Mouse (Mus musculus): ENCODE results near the gene Bcl9l.

Gene Bcl9l

DNA sequence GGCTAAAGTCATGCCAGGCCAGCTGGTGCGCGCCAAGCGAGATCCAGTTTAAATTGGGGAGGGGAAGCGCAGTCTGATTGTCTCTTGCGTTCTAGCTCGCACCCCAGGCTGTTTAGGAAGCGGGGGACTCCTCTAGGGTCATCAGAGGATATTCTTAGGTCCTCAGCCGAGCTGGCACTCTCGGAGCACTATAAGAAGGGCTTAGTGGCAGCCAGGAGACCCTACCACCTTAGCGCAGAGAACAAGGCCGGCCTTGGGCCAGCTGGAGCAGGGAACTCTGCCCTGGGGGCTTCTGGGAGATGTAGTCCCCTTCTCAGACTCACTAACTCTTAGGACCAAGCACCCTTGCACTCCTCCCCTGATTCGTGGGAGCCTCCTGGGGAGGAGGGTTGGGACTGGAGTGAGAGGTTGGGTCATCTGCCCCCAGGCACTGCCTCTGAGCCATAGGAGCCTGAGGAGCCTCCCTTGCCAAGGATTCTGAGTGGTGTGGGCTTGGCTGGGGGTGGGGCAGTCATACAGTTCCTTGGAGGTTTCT, 952 bp downstream of the Bcl9l start:
- peak; percentile 90 for DNase-seq (ENCODE audit: low spot score)

- peak; percentile 51 for DNase-seq (ENCODE audit: low spot score)
These were observed 1.9 kb downstream of the Bcl9l start for GRCm38 (mm10) chr9:44484311-44485104.

GRCm38 (mm10) chr9:44485105-44485515, 2.5 kb downstream of the Bcl9l start:
- DNase-seq (ENCODE audit: low spot score) = no peak

GRCm38 (mm10) chr9:44485516-44486161, 3.0 kb downstream of the Bcl9l start:
- no peak for DNase-seq (ENCODE audit: low spot score)

- peak; percentile 83 for DNase-seq (ENCODE audit: low spot score)
These were observed 3.7 kb downstream of the Bcl9l start for GRCm38 (mm10) chr9:44486335-44486734.

- peak; percentile 80 for DNase-seq (ENCODE audit: low spot score)
These were observed 4.3 kb downstream of the Bcl9l start for GRCm38 (mm10) chr9:44486741-44487421.

DNA sequence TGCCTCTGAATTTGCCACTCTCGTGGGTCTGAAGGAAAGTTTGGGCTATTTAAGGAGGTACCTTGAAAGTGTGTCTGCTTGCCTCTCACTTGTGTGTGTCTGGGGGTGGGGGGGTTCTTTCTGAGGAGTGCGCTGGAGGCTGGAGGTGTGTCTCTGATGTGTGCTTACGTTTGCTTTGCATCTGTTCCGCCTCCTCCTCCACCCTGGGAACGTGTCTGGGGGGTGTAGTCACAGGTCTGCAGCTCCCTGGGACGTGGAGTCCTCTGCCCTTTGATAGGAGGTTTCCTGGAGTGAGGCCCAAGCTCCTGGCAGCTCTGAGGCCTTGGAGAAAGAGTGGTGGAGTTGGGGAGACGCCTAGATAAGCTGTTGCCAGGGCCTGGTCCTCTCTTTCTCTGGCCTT, 4.8 kb downstream of the Bcl9l start:
- DNase-seq (ENCODE audit: low spot score) = peak; percentile 78

- DNase-seq (ENCODE audit: low spot score) = peak; percentile 94
These were observed 5.8 kb downstream of the Bcl9l start for GRCm38 (mm10) chr9:44488416-44488815.

- peak; percentile 98 for DNase-seq (ENCODE audit: low spot score)
These were observed 6.3 kb downstream of the Bcl9l start for GRCm38 (mm10) chr9:44488855-44489381.

DNA sequence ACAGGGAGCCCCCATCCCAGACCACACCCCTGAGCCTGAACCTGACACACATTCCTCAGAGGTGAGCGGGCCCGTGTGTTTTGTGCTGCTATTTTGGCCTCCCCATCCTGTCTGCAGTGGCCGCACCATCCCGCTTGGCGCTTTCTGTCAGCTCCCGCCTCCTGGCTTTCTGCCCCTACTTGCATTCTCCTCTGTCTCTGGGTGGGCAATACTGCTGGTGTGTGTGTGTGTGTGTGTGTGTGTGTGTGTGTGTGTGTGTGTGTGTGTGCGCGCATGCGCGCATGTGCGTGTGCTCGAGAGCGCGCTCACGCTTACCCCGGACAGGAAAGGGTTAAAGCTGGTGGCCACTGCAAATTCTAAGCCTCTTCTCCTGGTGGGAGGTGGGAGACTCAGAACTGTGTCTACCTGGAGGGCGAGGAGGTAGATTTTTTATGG, 7.0 kb downstream of the Bcl9l start:
- DNase-seq (ENCODE audit: low spot score) = peak; percentile 47

DNA sequence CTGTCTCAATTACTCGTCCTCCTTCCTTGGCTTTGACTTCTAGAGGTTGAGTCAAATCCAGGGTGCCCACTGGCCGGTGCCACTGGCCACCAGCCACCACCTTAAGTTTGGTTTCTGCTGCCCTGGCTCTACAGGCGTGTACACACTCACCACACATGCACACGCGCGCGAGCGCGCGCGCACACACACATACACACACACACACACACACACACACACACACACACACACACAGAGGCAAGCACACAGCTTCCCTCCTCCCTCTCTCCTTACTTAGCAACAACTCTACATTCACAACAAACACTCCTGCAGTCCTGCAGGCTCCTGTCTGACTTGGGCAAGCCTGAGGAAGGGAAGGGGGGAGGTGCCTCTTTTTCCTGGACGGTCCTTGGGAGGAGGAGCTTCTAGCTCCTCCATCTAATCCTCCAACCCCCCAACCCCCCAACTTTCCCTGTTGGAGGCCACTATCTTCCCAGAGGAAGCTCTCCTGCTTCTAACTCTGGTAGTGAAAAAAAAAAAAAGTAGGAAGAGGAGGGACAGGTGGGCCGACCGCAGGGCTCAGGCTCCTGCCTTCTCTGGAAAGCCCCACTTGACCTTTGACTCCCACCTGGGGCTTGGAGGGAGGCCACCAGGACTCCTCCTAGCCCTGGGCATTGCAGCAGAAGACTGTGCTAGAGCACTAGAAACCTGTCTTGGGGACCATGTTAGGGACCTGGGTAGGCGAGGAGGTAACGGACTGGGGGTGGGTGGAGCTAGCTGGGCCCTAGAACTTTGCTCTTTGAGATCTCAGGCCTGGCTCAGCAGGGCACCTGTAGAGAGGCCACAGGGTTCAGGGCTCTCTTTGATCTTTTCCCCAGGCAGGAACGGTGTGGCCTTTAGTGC, 7.7 kb downstream of the Bcl9l start:
- DNase-seq (ENCODE audit: low spot score) = peak; percentile 60

- DNase-seq (ENCODE audit: low spot score) = no peak
These were observed 8.7 kb downstream of the Bcl9l start for GRCm38 (mm10) chr9:44491351-44491750.

GRCm38 (mm10) chr9:44492631-44493461, 10.2 kb downstream of the Bcl9l start:
- no peak for DNase-seq (ENCODE audit: low spot score)

GRCm38 (mm10) chr9:44494261-44494862, 11.7 kb downstream of the Bcl9l start:
- DNase-seq (ENCODE audit: low spot score) = no peak

- no peak for DNase-seq (ENCODE audit: low spot score)
These were observed 12.5 kb downstream of the Bcl9l start for GRCm38 (mm10) chr9:44494863-44495809.

DNA sequence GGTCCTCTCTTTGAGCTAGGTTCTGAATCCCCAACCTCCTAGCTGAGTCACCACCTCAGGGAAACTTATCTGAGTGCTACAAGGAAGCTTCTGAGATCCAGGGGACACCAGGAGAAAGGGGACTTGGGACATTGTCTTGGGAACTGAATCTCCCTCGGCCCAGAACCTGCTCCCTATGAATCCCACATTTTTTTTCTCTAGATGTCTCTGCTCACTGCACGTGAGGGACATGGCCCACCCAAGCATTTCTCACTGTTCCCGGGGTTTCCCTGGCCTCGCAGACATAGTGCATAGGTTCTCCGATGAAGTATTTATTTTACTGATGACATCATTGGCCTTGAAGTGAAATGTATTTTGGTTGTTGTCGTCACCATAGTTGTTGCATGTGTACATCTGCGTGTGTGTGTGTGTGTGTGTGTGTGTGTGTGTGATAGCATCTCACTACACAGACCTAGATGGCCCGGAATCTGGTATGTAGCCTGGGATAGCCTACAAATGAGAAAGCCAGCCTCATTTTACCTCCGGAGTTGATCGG, 13.3 kb downstream of the Bcl9l start:
- DNase-seq (ENCODE audit: low spot score) = no peak

GRCm38 (mm10) chr9:44496803-44497461, 14.3 kb downstream of the Bcl9l start:
- DNase-seq (ENCODE audit: low spot score) = no peak
